Mouse (Mus musculus) left cerebral cortex, postnatal 14 days (tissue): Measurements from ENCODE around the gene Cadps. TPM values are rescaled to one million over a fixed set of nuclear protein-coding genes. Genes with fewer than 3 reads are reported as not detected.

ENCODE experiments used
- DNase-seq, 2 experiments: peaks; one replicate each; pipeline ENCODE4 v3.0.0; 2021 to 2022; ENCODE audit warnings: low spot score in 2 of 2, mixed read lengths in 1 of 2
- intact Hi-C: fragments of 180-260 bp; cut with DNase I; formaldehyde crosslinking; loops from one replicate; pipeline ENCODE4 v1.15.1; 2025
- total RNA-seq, 2 experiments: library from RNA; stranded (reverse); gene quantifications; 2 replicates each; pipeline ENCODE4 v1.2.3; 2021

Gene Cadps
- total RNA-seq, 2 experiments from 2014 or later, result 227 to 241 TPM

- peak; percentile 19 to 35 for DNase-seq
- intact Hi-C loops, result loop anchor here (5.0 kb wide), 1 partner anchor 95 kb away; no protein-coding TSS in a partner anchor
Observed at GRCm38 (mm10) chr14:12436903-12437368, 385.9 kb downstream of the Cadps start.

- DNase-seq, result peak; percentile 29 to 47
Observed at GRCm38 (mm10) chr14:12428021-12428654, 394.7 kb downstream of the Cadps start.

GRCm38 (mm10) chr14:12425311-12425710, 397.6 kb downstream of the Cadps start:
- intact Hi-C loops, result no loop called here

More at GRCm38 (mm10) chr14:12428021-12428654, 394.7 kb downstream of the Cadps start:
- intact Hi-C loops, result no loop called here

GRCm38 (mm10) chr14:12410276-12410675, 412.6 kb downstream of the Cadps start:
- intact Hi-C loops, result no loop called here

More at GRCm38 (mm10) chr14:12425311-12425710, 397.6 kb downstream of the Cadps start:
- no peak for DNase-seq

GRCm38 (mm10) chr14:12409811-12410210, 413.1 kb downstream of the Cadps start:
- no peak for DNase-seq
- intact Hi-C loops, result no loop called here

More at GRCm38 (mm10) chr14:12410276-12410675, 412.6 kb downstream of the Cadps start:
- DNase-seq, result no peak

- no peak for DNase-seq
- intact Hi-C loops, result no loop called here
Observed at GRCm38 (mm10) chr14:12406588-12406987, 416.3 kb downstream of the Cadps start.

- DNase-seq, result no peak
- intact Hi-C loops, result no loop called here
Observed at GRCm38 (mm10) chr14:12405201-12405600, 417.7 kb downstream of the Cadps start.

GRCm38 (mm10) chr14:12404724-12405123, 418.2 kb downstream of the Cadps start:
- intact Hi-C loops, result loop anchor here (5.0 kb wide), 1 partner anchor 48 kb away; no protein-coding TSS in a partner anchor
- no peak for DNase-seq

- intact Hi-C loops, result loop anchor here (5.0 kb wide), 1 partner anchor 48 kb away; no protein-coding TSS in a partner anchor
- DNase-seq, result no peak
Observed at GRCm38 (mm10) chr14:12404052-12404451, 418.8 kb downstream of the Cadps start.

GRCm38 (mm10) chr14:12400116-12400515, 422.8 kb downstream of the Cadps start:
- intact Hi-C loops, result loop anchor here (5.0 kb wide), 1 partner anchor 52 kb away; no protein-coding TSS in a partner anchor
- no peak for DNase-seq

GRCm38 (mm10) chr14:12397561-12397960, 425.3 kb downstream of the Cadps start:
- no peak for DNase-seq
- intact Hi-C loops, result loop anchor here (5.0 kb wide), 1 partner anchor 135 kb away; no protein-coding TSS in a partner anchor

- intact Hi-C loops, result loop anchor here (5.0 kb wide), 1 partner anchor 47 kb away; the partner anchor contains the start of gene Fezf2
- DNase-seq, result no peak
Observed at GRCm38 (mm10) chr14:12394318-12394717, 428.6 kb downstream of the Cadps start.

GRCm38 (mm10) chr14:12393271-12393861, 429.5 kb downstream of the Cadps start:
- intact Hi-C loops, result loop anchor here (5.0 kb wide), 1 partner anchor 46 kb away; the partner anchor contains the start of gene Fezf2
- peak; percentile 25 to 34 for DNase-seq

- DNase-seq, result no peak
- intact Hi-C loops, result loop anchor here (5.0 kb wide), 1 partner anchor 44 kb away; the partner anchor contains the start of gene Fezf2
Observed at GRCm38 (mm10) chr14:12391167-12391566, 431.7 kb downstream of the Cadps start.

- DNase-seq, result no peak
- intact Hi-C loops, result no loop called here
Observed at GRCm38 (mm10) chr14:12388806-12389436, 434.0 kb downstream of the Cadps start.

- no peak for DNase-seq
- intact Hi-C loops, result no loop called here
Observed at GRCm38 (mm10) chr14:12388192-12388795, 434.6 kb downstream of the Cadps start.

GRCm38 (mm10) chr14:12387176-12387575, 435.7 kb downstream of the Cadps start:
- no peak for DNase-seq
- intact Hi-C loops, result no loop called here

GRCm38 (mm10) chr14:12377883-12378282, 445.0 kb downstream of the Cadps start:
- DNase-seq, result no peak

GRCm38 (mm10) chr14:12377289-12377688, 445.6 kb downstream of the Cadps start:
- DNase-seq, result no peak
- intact Hi-C loops, result no loop called here

More at GRCm38 (mm10) chr14:12377883-12378282, 445.0 kb downstream of the Cadps start:
- intact Hi-C loops, result loop anchor here (2.0 kb wide), 1 partner anchor 61 kb away; no protein-coding TSS in a partner anchor
